Mouse (Mus musculus) MEL (cell line): ENCODE measurements around the gene Kcnd2.
"Not testable (repeated sequence)": the region's sequence is repeated elsewhere in the genome, so short reads cannot be mapped to it uniquely, and the experiment has no call there.

ENCODE experiments used
- BHLHE40 ChIP-seq: IDR thresholded peaks from 2 replicates; pipeline ENCODE4 v1.6.1; 2012; ENCODE audit warnings: low read depth, mild to moderate bottlenecking, inconsistent platforms, low read length, improper control_type of control experiment, borderline replicate concordance
- CHD2 ChIP-seq: IDR thresholded peaks from 2 replicates; pipeline ENCODE4 v1.6.1; 2011; ENCODE audit warnings: low read length, improper control_type of control experiment
- CTCF ChIP-seq, 3 experiments: IDR thresholded peaks in 2 of 3; conservative IDR thresholded peaks in 1 of 3; 2 replicates each; pipeline ENCODE4 v1.5.1; 2011 to 2012; ENCODE audit warnings: low read length in 3 of 3, low read depth in 2 of 3, mild to moderate bottlenecking in 2 of 3, improper control_type of control experiment in 1 of 3, inconsistent platforms in 1 of 3, mixed read lengths in 1 of 3, moderate library complexity in 1 of 3; ENCODE audit not compliant: control insufficient read depth in 1 of 3, insufficient read depth in 1 of 3, poor library complexity in 1 of 3, severe bottlenecking in 1 of 3
- EP300 ChIP-seq, 2 experiments: IDR thresholded peaks; 2 replicates each; pipeline ENCODE4 v1.6.1; 2011; ENCODE audit warnings: improper control_type of control experiment in 2 of 2, low read length in 2 of 2, low read depth in 1 of 2, mild to moderate bottlenecking in 1 of 2
- ETS1 ChIP-seq: IDR thresholded peaks from 2 replicates; pipeline ENCODE4 v1.6.1; 2012; ENCODE audit warnings: low read depth, mild to moderate bottlenecking, inconsistent platforms, low read length, improper control_type of control experiment, moderate library complexity
- GATA1 ChIP-seq: IDR thresholded peaks from 2 replicates; pipeline ENCODE4 v1.6.1; 2011; ENCODE audit warnings: low read depth, low read length, improper control_type of control experiment
- MAZ ChIP-seq: IDR thresholded peaks from 2 replicates; pipeline ENCODE4 v1.6.1; 2012; ENCODE audit warnings: low read depth, mild to moderate bottlenecking, inconsistent platforms, low read length, improper control_type of control experiment
- MXI1 ChIP-seq: IDR thresholded peaks from 2 replicates; pipeline ENCODE4 v1.6.1; 2011; ENCODE audit warnings: mild to moderate bottlenecking, low read depth, low read length, improper control_type of control experiment
- POLR2A ChIP-seq, 2 experiments: IDR thresholded peaks; 2 replicates each; pipeline ENCODE4 v1.6.1; 2011 to 2012; ENCODE audit warnings: low read length in 2 of 2, mild to moderate bottlenecking in 2 of 2, control low read depth in 1 of 2, improper control_type of control experiment in 1 of 2, low read depth in 1 of 2, moderate library complexity in 1 of 2; ENCODE audit not compliant: control insufficient read depth in 1 of 2, insufficient read depth in 1 of 2, poor library complexity in 1 of 2
- RCOR1 ChIP-seq: IDR thresholded peaks from 2 replicates; pipeline ENCODE4 v1.6.1; 2012; ENCODE audit warnings: low read depth, mild to moderate bottlenecking, inconsistent platforms, low read length, improper control_type of control experiment
- TCF12 ChIP-seq: IDR thresholded peaks from 2 replicates; pipeline ENCODE4 v1.6.1; 2014; ENCODE audit warnings: low read depth, mild to moderate bottlenecking, inconsistent platforms, low read length, improper control_type of control experiment, moderate library complexity
- USF2 ChIP-seq, 2 experiments: IDR thresholded peaks; 2 replicates each; pipeline ENCODE4 v1.6.1; 2011 to 2012; ENCODE audit warnings: improper control_type of control experiment in 2 of 2, low read length in 2 of 2, borderline replicate concordance in 1 of 2, inconsistent platforms in 1 of 2, low read depth in 1 of 2, mild to moderate bottlenecking in 1 of 2; ENCODE audit not compliant: insufficient read depth in 1 of 2
- ZKSCAN1 ChIP-seq: IDR thresholded peaks from 2 replicates; pipeline ENCODE4 v1.6.1; 2012; ENCODE audit warnings: low read depth, mild to moderate bottlenecking, inconsistent platforms, low read length, improper control_type of control experiment, moderate library complexity
- ZMIZ1 ChIP-seq: IDR thresholded peaks from 2 replicates; pipeline ENCODE4 v1.6.1; 2012; ENCODE audit warnings: low read depth, mild to moderate bottlenecking, inconsistent platforms, low read length, improper control_type of control experiment, moderate library complexity

DNA sequence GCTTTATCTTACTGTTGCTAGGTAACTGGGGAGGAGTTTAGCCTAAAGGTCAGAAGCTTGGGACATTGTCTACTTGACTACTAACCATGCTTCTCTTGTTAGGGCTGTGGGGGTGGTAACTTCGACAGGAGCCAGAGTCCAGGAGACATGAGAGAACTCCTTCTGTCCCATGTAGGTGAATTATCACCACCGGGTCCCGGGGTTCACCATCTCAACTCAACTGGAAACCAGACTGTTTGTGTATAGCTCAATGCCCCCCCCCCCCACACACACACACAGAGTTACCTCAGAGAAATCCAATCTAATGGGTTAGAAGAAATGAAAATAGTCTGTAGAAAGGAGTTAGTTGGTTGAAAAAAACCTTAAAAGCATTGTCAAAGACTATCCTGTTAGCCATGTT, 170.0 kb downstream of the Kcnd2 start:
- TF ChIP-seq CTCF (IDR thresholded peaks at IDR 0.05 in 2 of 3, conservative IDR thresholded peaks at IDR 0.05 in 1 of 3; ENCODE audit: control insufficient read depth in 1 of 3, insufficient read depth in 1 of 3, low read depth in 2 of 3, low read length in 3 of 3, poor library complexity in 1 of 3, severe bottlenecking in 1 of 3); MAZ; GATA1; TCF12; EP300 (IDR thresholded peaks at IDR 0.05; ENCODE audit: low read depth in 1 of 2, low read length in 2 of 2); RCOR1; BHLHE40; ZKSCAN1; ZMIZ1; CHD2; USF2 (IDR thresholded peaks at IDR 0.05; ENCODE audit: borderline replicate concordance in 1 of 2, insufficient read depth in 1 of 2, low read depth in 1 of 2, low read length in 2 of 2); POLR2A (IDR thresholded peaks at IDR 0.05; ENCODE audit: control insufficient read depth in 1 of 2, insufficient read depth in 1 of 2, low read depth in 1 of 2, low read length in 2 of 2, poor library complexity in 1 of 2); MXI1; ETS1: not testable (repeated sequence)
